Mouse (Mus musculus) embryonic facial prominence, embryonic 13.5 days (tissue): Measurements from ENCODE around the gene Nlrp9c. TPM values are rescaled to one million over a fixed set of nuclear protein-coding genes. Genes with fewer than 3 reads are reported as not detected.
"Not testable (repeated sequence)": the region's sequence is repeated elsewhere in the genome, so short reads cannot be mapped to it uniquely, and the experiment has no call there.

Experiments used
- ATAC-seq: fragments of 200-750 bp; cut with Nextera tagmentation; 2 replicates; pipeline ENCODE4 v1.8.0; 2017; ENCODE audit warnings: low read depth; ENCODE audit not compliant: insufficient number of reproducible peaks, insufficient read depth, low FRiP score, low TSS enrichment
- H3K27ac ChIP-seq: fragments of 300-500 bp; sonication (generic); 2 replicates; pipeline ENCODE4 v1.5.1; 2015; ENCODE audit warnings: moderate library complexity, mild to moderate bottlenecking, inconsistent platforms
- H3K27me3 ChIP-seq: fragments of 300-500 bp; sonication (generic); 2 replicates; pipeline ENCODE4 v1.6.1; 2015; ENCODE audit warnings: mild to moderate bottlenecking, inconsistent platforms
- H3K36me3 ChIP-seq: fragments of 300-500 bp; sonication (generic); 2 replicates; pipeline ENCODE4 v1.6.1; 2015; ENCODE audit warnings: mild to moderate bottlenecking, inconsistent platforms
- H3K4me1 ChIP-seq: fragments of 300-500 bp; sonication (generic); 2 replicates; pipeline ENCODE4 v1.6.1; 2015; ENCODE audit warnings: inconsistent platforms
- H3K4me2 ChIP-seq: fragments of 300-500 bp; sonication (generic); 2 replicates; pipeline ENCODE4 v1.6.1; 2015; ENCODE audit warnings: moderate library complexity, mild to moderate bottlenecking, inconsistent platforms
- H3K4me3 ChIP-seq: fragments of 300-500 bp; sonication (generic); 2 replicates; pipeline ENCODE4 v1.5.1; 2015; ENCODE audit warnings: mild to moderate bottlenecking, inconsistent platforms
- H3K9ac ChIP-seq: fragments of 300-500 bp; sonication (generic); 2 replicates; pipeline ENCODE4 v1.6.1; 2015; ENCODE audit warnings: mild to moderate bottlenecking, inconsistent platforms
- H3K9me3 ChIP-seq: fragments of 300-500 bp; sonication (generic); 2 replicates; pipeline ENCODE4 v1.6.1; 2016; ENCODE audit warnings: inconsistent platforms
- WGBS: fragments of 180-500 bp; shearing (Covaris S2); methylation state at CpG from one replicate; pipeline ENCODE4 v1.1.7; 2015; ENCODE audit warnings: mixed read lengths; 5-methylcytosine and 5-hydroxymethylcytosine counted together
- polyA plus RNA-seq: library from polyadenylated mRNA; unstranded; fragments of >200 nt; fragmentation: Nextera tagmentation; extraction: Ambion mirVana; gene quantifications from 2 replicates; pipeline ENCODE4 v1.2.1, GENCODE M21; 2015

Gene Nlrp9c
- polyA plus RNA-seq: not detected in 2 replicates

GRCm38 (mm10) chr7:26403600-26403999 lies at the start of gene Nlrp9c:
TSS of gene Nlrp9c (minus strand) at chr7:26403700.
- H3K27me3 ChIP-seq, H3K36me3 ChIP-seq, H3K9ac ChIP-seq, H3K27ac ChIP-seq, H3K4me1 ChIP-seq, H3K4me2 ChIP-seq, H3K4me3 ChIP-seq, H3K9me3 ChIP-seq, ATAC-seq: not testable (repeated sequence)
- WGBS: 63% methylated on average over 2 of the region's 2 CpGs

- Histone ChIP-seq H3K4me3 (no peak within 1 kb of the TSS), H3K27me3 (no peaks in the 10 kb centered on the region), H3K27ac (no peak within 1 kb of the TSS), H3K36me3 (no peaks in the 10 kb centered on the region), H3K4me1 (no peaks in the 10 kb centered on the region), H3K9ac (no peak within 1 kb of the TSS), H3K9me3 (no peaks in the 10 kb centered on the region), H3K4me2 (no peak within 1 kb of the TSS)
- ATAC-seq: no peak
- 85% methylated on average over 5 of the region's 5 CpGs for WGBS
These were observed 31.3 kb upstream of the Nlrp9c start, which contains the start of gene Nlrp4a for GRCm38 (mm10) chr7:26434813-26435212. TSS of gene Nlrp4a (plus strand) at chr7:26435113.

GRCm38 (mm10) chr7:26391811-26392210 lies 11.7 kb downstream of the Nlrp9c start:
- not testable (repeated sequence) for H3K36me3 ChIP-seq, H3K4me2 ChIP-seq, H3K9ac ChIP-seq, H3K4me1 ChIP-seq, H3K9me3 ChIP-seq, ATAC-seq, H3K27ac ChIP-seq, H3K27me3 ChIP-seq, H3K4me3 ChIP-seq
- 85% methylated on average over 6 of the region's 6 CpGs for WGBS

- H3K27me3 ChIP-seq, H3K4me2 ChIP-seq, H3K36me3 ChIP-seq, ATAC-seq, H3K4me3 ChIP-seq, H3K27ac ChIP-seq, H3K4me1 ChIP-seq, H3K9ac ChIP-seq, H3K9me3 ChIP-seq: not testable (repeated sequence)
- 74% methylated on average over 2 of the region's 2 CpGs for WGBS
These were observed 12.4 kb downstream of the Nlrp9c start for GRCm38 (mm10) chr7:26391137-26391536.

DNA sequence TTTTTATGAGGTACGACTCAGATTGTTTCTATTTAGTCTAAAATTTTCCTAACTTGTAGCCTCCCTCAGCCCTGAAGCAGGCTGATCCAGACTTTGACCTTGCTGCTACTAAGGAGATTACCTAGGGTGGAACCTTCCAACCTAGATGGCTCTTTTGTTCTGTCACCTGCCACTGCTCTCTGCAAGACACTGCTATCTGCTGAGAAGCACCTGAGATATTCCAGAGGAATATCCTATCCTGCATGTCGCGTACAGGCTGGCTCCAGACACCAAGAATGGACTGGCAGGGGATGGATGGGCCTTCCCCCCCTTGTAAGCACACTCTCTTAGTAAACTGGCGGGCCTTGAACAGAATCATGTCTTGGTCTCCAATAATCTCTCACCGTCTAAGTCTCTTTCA lies 16.8 kb downstream of the Nlrp9c start:
- WGBS: 78% methylated on average over 5 of the region's 5 CpGs
- ATAC-seq: not testable (repeated sequence)

DNA sequence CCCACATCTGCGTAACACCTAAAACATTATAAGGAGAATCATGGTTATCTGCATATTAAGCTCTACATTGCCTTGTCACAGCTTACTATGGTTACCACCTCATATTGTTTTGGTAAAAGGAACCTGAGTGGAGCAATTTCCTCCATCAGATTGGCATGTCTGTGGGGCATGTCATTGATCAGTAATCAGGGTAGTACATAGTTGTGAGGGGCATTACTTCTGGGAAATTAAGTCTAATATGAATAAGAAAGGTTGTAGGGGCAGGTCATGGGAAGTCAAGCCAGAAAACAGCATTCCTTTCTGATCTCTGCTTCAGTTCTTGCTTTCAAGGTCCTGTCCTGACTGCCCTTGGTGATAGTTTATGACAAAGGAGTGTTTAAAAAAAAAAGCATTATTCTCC lies 22.7 kb downstream of the Nlrp9c start:
- 95% methylated on average over 1 of the region's 1 CpGs for WGBS
- no peak overlapping the region for H3K4me3 ChIP-seq
- no peak for ATAC-seq

More for the DNA sequence above, 16.8 kb downstream of the Nlrp9c start:
- not testable (repeated sequence) for H3K27me3 ChIP-seq, H3K4me2 ChIP-seq, H3K4me1 ChIP-seq, H3K9me3 ChIP-seq, H3K9ac ChIP-seq, H3K4me3 ChIP-seq, H3K36me3 ChIP-seq, H3K27ac ChIP-seq

GRCm38 (mm10) chr7:26373221-26373620 lies 30.3 kb downstream of the Nlrp9c start:
- not testable (repeated sequence) for H3K4me3 ChIP-seq, H3K4me2 ChIP-seq, H3K27ac ChIP-seq, H3K36me3 ChIP-seq, H3K4me1 ChIP-seq, ATAC-seq, H3K9ac ChIP-seq, H3K27me3 ChIP-seq, H3K9me3 ChIP-seq
- 85% methylated on average over 5 of the region's 5 CpGs for WGBS

More for the DNA sequence above, 22.7 kb downstream of the Nlrp9c start:
- no peaks in the 10 kb centered on the region for H3K36me3 ChIP-seq
- no peak overlapping the region for H3K4me2 ChIP-seq
- H3K27ac ChIP-seq: no peak overlapping the region
- H3K27me3 ChIP-seq: no peaks in the 10 kb centered on the region
- H3K4me1 ChIP-seq: no peaks in the 10 kb centered on the region
- H3K9ac ChIP-seq: no peak overlapping the region
- H3K9me3 ChIP-seq: peaks cover under 1% of the 10 kb centered on the region

GRCm38 (mm10) chr7:26356719-26357118 lies 46.8 kb downstream of the Nlrp9c start:
- not testable (repeated sequence) for H3K27me3 ChIP-seq, H3K36me3 ChIP-seq, H3K9ac ChIP-seq, ATAC-seq, H3K4me3 ChIP-seq, H3K4me1 ChIP-seq, H3K27ac ChIP-seq, H3K9me3 ChIP-seq, H3K4me2 ChIP-seq
- 90% methylated on average over 6 of the region's 6 CpGs for WGBS

DNA sequence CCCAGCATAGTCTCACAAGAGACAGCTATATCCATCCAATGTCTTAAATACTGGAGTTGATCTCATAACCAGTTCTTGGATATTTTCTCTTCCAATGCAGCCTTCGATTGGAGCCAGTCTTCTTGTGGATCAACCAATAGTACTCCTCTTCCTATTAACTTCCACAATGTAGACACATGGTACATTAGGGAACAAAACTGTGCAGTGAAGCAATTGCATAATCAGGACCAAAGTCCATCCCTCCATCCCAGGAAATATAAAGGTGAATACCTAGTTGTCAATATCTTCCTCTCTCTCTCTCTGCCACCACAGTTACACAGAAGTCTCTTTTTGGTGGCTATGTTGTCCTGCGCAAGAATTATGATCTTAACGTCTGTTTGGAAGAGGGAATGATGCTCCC lies 51.2 kb downstream of the Nlrp9c start:
- not testable (repeated sequence) for H3K9ac ChIP-seq, H3K4me1 ChIP-seq, H3K36me3 ChIP-seq, ATAC-seq, H3K27ac ChIP-seq, H3K4me3 ChIP-seq, H3K9me3 ChIP-seq, H3K27me3 ChIP-seq, H3K4me2 ChIP-seq
- 79% methylated on average over 3 of the region's 3 CpGs for WGBS

DNA sequence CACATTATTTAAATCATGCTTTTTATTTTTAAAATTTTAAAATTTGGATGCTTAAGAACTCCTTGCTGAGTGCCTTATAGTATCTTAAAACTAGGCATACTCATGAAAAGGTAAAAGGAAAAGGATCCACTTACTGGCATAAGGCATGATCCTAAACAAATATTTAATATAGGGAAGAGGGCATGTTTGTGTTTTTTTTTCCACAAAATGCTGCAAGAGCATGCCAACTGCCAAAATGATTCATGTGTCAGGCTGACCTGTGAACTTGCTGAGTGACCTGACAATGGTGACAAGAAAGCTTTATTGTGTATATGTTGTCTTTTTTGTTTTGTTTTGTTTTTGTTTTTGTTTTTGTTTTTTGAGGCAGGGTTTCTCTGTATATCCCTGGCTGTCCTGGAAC lies 53.3 kb downstream of the Nlrp9c start:
- H3K27ac ChIP-seq, H3K4me2 ChIP-seq, ATAC-seq, H3K9me3 ChIP-seq, H3K4me3 ChIP-seq, H3K27me3 ChIP-seq, H3K4me1 ChIP-seq, H3K9ac ChIP-seq, H3K36me3 ChIP-seq: not testable (repeated sequence)

DNA sequence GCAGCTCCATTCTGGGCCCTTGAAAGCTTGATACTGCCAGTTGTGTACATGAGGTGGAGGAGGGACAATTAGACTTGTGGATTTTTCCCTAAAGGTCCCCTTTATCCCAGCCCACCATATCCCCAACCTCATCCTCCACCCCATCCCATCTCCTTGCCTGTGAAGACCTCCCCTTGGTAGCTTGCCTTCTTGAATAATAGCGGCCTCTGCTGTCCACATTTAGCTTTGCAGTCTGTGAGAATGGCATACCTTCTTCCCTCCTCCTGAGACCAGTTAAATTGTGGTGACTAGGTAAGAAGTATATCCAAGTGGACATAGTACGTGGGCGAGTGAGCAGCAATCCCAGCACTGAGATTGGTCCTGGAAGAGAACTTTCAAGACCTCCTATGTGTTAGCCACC lies 83.1 kb downstream of the Nlrp9c start:
- H3K4me2 ChIP-seq, H3K4me1 ChIP-seq, H3K9ac ChIP-seq, H3K27ac ChIP-seq, H3K27me3 ChIP-seq, H3K4me3 ChIP-seq, H3K36me3 ChIP-seq, H3K9me3 ChIP-seq, ATAC-seq: not testable (repeated sequence)
- WGBS: 60% methylated on average over 3 of the region's 3 CpGs

DNA sequence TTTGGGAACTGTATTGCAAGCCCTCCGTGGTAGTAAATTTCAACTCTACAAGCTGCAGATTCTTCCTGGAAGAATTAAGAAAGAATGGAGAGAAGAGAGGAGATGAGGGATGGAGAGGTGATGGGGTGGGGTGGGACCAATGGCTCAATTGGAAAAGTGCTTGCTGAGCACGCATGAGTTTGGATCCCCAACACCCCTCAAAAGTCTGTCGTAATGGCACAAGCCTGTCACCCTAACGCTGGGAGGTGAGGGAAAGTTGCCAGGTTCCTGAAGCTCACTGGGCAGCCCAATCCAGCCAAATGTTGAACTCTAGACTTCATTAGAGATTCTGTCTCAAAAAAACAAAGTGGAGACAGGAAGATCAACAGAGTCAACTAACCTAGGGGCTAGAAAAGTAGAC lies 87.7 kb downstream of the Nlrp9c start:
- H3K4me3 ChIP-seq, H3K9me3 ChIP-seq, ATAC-seq, H3K27me3 ChIP-seq, H3K9ac ChIP-seq, H3K27ac ChIP-seq, H3K4me1 ChIP-seq, H3K36me3 ChIP-seq, H3K4me2 ChIP-seq: not testable (repeated sequence)
- WGBS: 84% methylated on average over 4 of the region's 4 CpGs

DNA sequence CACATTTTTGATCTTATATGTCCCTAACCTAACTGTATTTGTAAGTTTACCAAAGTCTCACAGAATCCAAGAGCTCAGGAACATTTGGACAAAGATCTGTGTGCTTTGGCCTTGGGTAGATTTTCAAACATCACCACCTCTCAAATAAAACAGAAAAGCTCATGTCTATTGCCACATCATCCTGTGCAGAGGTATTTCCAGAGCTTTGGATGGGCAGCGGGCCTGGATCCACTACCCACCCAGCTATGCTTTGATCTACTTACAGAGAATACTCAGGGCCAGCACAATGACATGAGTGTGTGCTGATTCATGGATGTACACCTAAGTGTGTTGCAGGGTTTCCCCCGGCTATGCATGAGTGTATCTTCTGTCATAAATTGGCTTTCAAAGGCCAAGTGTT lies 88.3 kb downstream of the Nlrp9c start:
- not testable (repeated sequence) for H3K36me3 ChIP-seq, H3K9me3 ChIP-seq, H3K4me2 ChIP-seq, H3K27ac ChIP-seq, H3K4me3 ChIP-seq, H3K4me1 ChIP-seq, ATAC-seq, H3K27me3 ChIP-seq, H3K9ac ChIP-seq
- 90% methylated on average over 2 of the region's 2 CpGs for WGBS
